Mouse (Mus musculus): Measurements from ENCODE around the gene Cenpp.

GRCm38 (mm10) chr13:49421606-49421917, 231.0 kb downstream of the Cenpp start:
- no peak for TF ChIP-seq CTCF (IDR thresholded peaks at IDR 0.05; ENCODE audit: borderline replicate concordance, control insufficient read depth, extremely low read depth, insufficient read depth, low read length, poor library complexity)
- no peak for TF ChIP-seq POLR2A (IDR thresholded peaks at IDR 0.05; ENCODE audit: control insufficient read depth, extremely low read depth, insufficient read depth, low read length, poor library complexity)
